In the genomic region with DNA sequence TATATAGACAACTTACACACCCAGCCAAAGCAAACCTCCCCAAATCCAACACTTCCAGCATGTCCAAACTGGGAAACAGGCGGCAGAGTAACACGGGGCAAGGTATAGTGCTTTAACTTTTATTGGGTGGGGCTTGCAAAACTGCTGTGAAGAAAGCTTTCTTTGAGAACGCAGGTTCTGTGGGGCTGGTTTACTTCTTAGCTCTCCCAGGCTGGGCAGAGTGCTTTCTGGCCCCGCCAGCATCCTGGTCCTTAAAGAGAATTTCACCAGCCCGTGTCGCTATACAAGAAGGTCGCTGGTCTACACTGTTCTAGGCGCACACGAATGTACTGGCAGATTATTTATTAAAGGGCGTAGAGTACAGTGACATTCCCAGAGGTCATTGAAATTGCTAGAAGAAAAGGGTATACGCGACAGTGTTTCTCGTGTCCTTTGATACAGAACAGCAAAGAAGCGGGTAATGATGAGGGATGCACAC, we compare ENCODE assay signal across 9 mouse cellular contexts.
DNase-seq lines count a peak whose midpoint lies in the region; ATAC-seq and TF ChIP-seq lines count a peak whose summit lies in the region.
"Had no signal": no experiment of that assay in that cellular context is flagged by ENCODE, and none has a peak within 500 bp of the region (broad histone marks: within the 10 kb centered on the region; RNA-seq: fewer than 3 reads in every experiment).

No protein-coding gene starts in this region.

- TF ChIP-seq POLR2A in ES-Bruce4 (IDR thresholded peaks at IDR 0.05; ENCODE audit: insufficient read depth, low read length) = no peak

- ATAC-seq in heart, embryonic 11.5 days (replicated peaks; ENCODE audit: insufficient number of reproducible peaks, low FRiP score, low TSS enrichment) = no peak
- ATAC-seq in hindbrain, embryonic 11.5 days (ENCODE audit: low FRiP score) = peak; percentile 64
- ATAC-seq in midbrain, embryonic 11.5 days (ENCODE audit: low FRiP score) = peak; percentile 48

- H3K9me3 ChIP-seq in heart, embryonic 11.5 days (replicated peaks; ENCODE audit: control insufficient read depth, low read length) = no peaks in the 10 kb centered on the region
- no peaks in the 10 kb centered on the region for H3K9me3 ChIP-seq in ES-Bruce4 (replicated peaks; ENCODE audit: control insufficient read depth, insufficient read depth, low read length, poor library complexity, severe bottlenecking)
- H3K9me3 ChIP-seq in hindbrain, embryonic 11.5 days (ENCODE audit: control insufficient read depth, low read length) = no peaks in the 10 kb centered on the region
- no peaks in the 10 kb centered on the region for H3K9me3 ChIP-seq in midbrain, embryonic 11.5 days (ENCODE audit: control insufficient read depth, low read length)
- H3K9me3 ChIP-seq: liver, embryonic 15.5 days had no signal

- 5% methylated on average over 14 of the region's 14 CpGs for WGBS in heart, embryonic 11.5 days (ENCODE audit: insufficient replicate concordance)
- WGBS in hindbrain, embryonic 11.5 days = 4% methylated on average over 14 of the region's 14 CpGs
- WGBS in midbrain, embryonic 11.5 days = under 1% methylated on average over 14 of the region's 14 CpGs

- no peak for DNase-seq in heart, postnatal 10 days
- peak; percentile 66 for DNase-seq in hindbrain, embryonic 11.5 days (ENCODE audit: low spot score)
- DNase-seq in midbrain, embryonic 11.5 days (ENCODE audit: low spot score, missing footprints) = no peak
- no peak for DNase-seq in testis, postnatal 10 days (ENCODE audit: low spot score)
- DNase-seq in spleen, postnatal 36 days (ENCODE audit: low spot score in 2 of 2) = no peak
- no peak for DNase-seq in lung, postnatal 14 days

- H3K36me3 ChIP-seq in heart, embryonic 11.5 days (ENCODE audit: control insufficient read depth, insufficient read depth, low read length) = no peaks in the 10 kb centered on the region
- no peaks in the 10 kb centered on the region for H3K36me3 ChIP-seq in ES-Bruce4 (ENCODE audit: control insufficient read depth, insufficient read depth, low read length, poor library complexity, severe bottlenecking)
- H3K36me3 ChIP-seq in hindbrain, embryonic 11.5 days (ENCODE audit: control insufficient read depth, insufficient read depth, low read length) = no peaks in the 10 kb centered on the region
- no peaks in the 10 kb centered on the region for H3K36me3 ChIP-seq in midbrain, embryonic 11.5 days (ENCODE audit: control insufficient read depth, insufficient read depth, low read length)
- H3K36me3 ChIP-seq: liver, embryonic 15.5 days had no signal

- H3K9ac ChIP-seq in heart, embryonic 11.5 days (ENCODE audit: low read depth, low read length) = no peak overlapping the region
- no peak overlapping the region for H3K9ac ChIP-seq in ES-Bruce4 (ENCODE audit: low read depth, poor library complexity, severe bottlenecking)
- peak overlapping the region; percentile 79 for H3K9ac ChIP-seq in hindbrain, embryonic 11.5 days (ENCODE audit: low read depth, low read length)
- H3K9ac ChIP-seq in midbrain, embryonic 11.5 days (ENCODE audit: low read length) = peak overlapping the region; percentile 64
- H3K9ac ChIP-seq: liver, embryonic 15.5 days had no signal

- no peak for TF ChIP-seq CTCF in ES-Bruce4 (IDR thresholded peaks at IDR 0.05; ENCODE audit: low read depth, low read length)

- peak overlapping the region; percentile 22 for H3K4me3 ChIP-seq in heart, embryonic 11.5 days (ENCODE audit: low read depth, low read length)
- peak overlapping the region; percentile 52 for H3K4me3 ChIP-seq in ES-Bruce4 (ENCODE audit: low read depth, low read length)
- peak overlapping the region; percentile 48 for H3K4me3 ChIP-seq in hindbrain, embryonic 11.5 days (ENCODE audit: low read depth, low read length)
- H3K4me3 ChIP-seq in midbrain, embryonic 11.5 days (ENCODE audit: low read depth, low read length) = peak overlapping the region; percentile 37
- H3K4me3 ChIP-seq: liver, embryonic 15.5 days had no signal

- no peaks in the 10 kb centered on the region for H3K4me1 ChIP-seq in heart, embryonic 11.5 days (ENCODE audit: control insufficient read depth, insufficient read depth, low read length)
- no peaks in the 10 kb centered on the region for H3K4me1 ChIP-seq in ES-Bruce4 (ENCODE audit: control insufficient read depth, insufficient read depth, low read length)
- no peaks in the 10 kb centered on the region for H3K4me1 ChIP-seq in hindbrain, embryonic 11.5 days (replicated peaks; ENCODE audit: control insufficient read depth, insufficient read depth, low read length)
- H3K4me1 ChIP-seq in midbrain, embryonic 11.5 days (ENCODE audit: control insufficient read depth, insufficient read depth, low read length) = peaks cover 21% of the 10 kb centered on the region

- no peak for TF ChIP-seq EP300 in ES-Bruce4 (IDR thresholded peaks at IDR 0.05; ENCODE audit: insufficient read depth, low read depth, low read length)

- no peak overlapping the region for H3K27ac ChIP-seq in heart, embryonic 11.5 days (ENCODE audit: low read depth, low read length)
- no peak overlapping the region for H3K27ac ChIP-seq in ES-Bruce4 (ENCODE audit: insufficient read depth, low read length)
- H3K27ac ChIP-seq in hindbrain, embryonic 11.5 days (ENCODE audit: low read depth, low read length) = peak overlapping the region; percentile 72
- peak overlapping the region; percentile 8; the same call in 1 of the 2 replicates for H3K27ac ChIP-seq in midbrain, embryonic 11.5 days (ENCODE audit: low read depth, low read length)
- H3K27ac ChIP-seq: liver, embryonic 15.5 days had no signal

- intact Hi-C loops in heart, postnatal 10 days (cut with DNase I) = loop anchor here (1.0 to 10.0 kb wide), 2 partner anchors 1043 to 1449 kb away; no protein-coding TSS in a partner anchor

- H3K4me2 ChIP-seq in heart, embryonic 11.5 days = peak overlapping the region; percentile 58
- peak overlapping the region; percentile 53 for H3K4me2 ChIP-seq in hindbrain, embryonic 11.5 days (replicated peaks; ENCODE audit: low read depth, low read length)
- peak overlapping the region; percentile 54 for H3K4me2 ChIP-seq in midbrain, embryonic 11.5 days
- H3K4me2 ChIP-seq: liver, embryonic 15.5 days had no signal

- H3K27me3 ChIP-seq in heart, embryonic 11.5 days (ENCODE audit: control insufficient read depth, insufficient read depth, low read length) = peaks cover 80% of the 10 kb centered on the region
- H3K27me3 ChIP-seq in ES-Bruce4 (ENCODE audit: control insufficient read depth, insufficient read depth, low read length, poor library complexity, severe bottlenecking) = peaks cover 26% of the 10 kb centered on the region
- peaks cover 31% of the 10 kb centered on the region for H3K27me3 ChIP-seq in hindbrain, embryonic 11.5 days (ENCODE audit: control insufficient read depth, insufficient read depth, low read length)
- H3K27me3 ChIP-seq in midbrain, embryonic 11.5 days (ENCODE audit: control insufficient read depth, insufficient read depth, low read length) = peaks cover 66% of the 10 kb centered on the region

Comparison
In these comparisons a context has a peak if more than half of its experiments do, and no peak if none do; other contexts are left out.
1. H3K27ac ChIP-seq: peak in hindbrain, embryonic 11.5 days (single experiment) and midbrain, embryonic 11.5 days (single experiment); none in heart, embryonic 11.5 days (single experiment) and ES-Bruce4 (single experiment).
2. H3K9ac ChIP-seq: peak in hindbrain, embryonic 11.5 days (single experiment) and midbrain, embryonic 11.5 days (single experiment); none in heart, embryonic 11.5 days (single experiment) and ES-Bruce4 (single experiment).
3. Peak in every context shown above with its lines, with median percentiles within 50 percentile points of each other: H3K4me2 ChIP-seq and H3K4me3 ChIP-seq.